ENCODE assay signal across 33 mouse cellular contexts in genomic region chr8:30251797-30252196, GRCm38 (mm10).
"Had no signal": no experiment of that assay in that cellular context is flagged by ENCODE, and none has a peak within 500 bp of the region (broad histone marks: within the 10 kb centered on the region; RNA-seq: fewer than 3 reads in every experiment).

No protein-coding gene starts in this region.

- DNase-seq: heart, postnatal 10 days; heart, postnatal 14 days; heart, postnatal 36 days; heart, postnatal 4 days; kidney, adult 11 months; kidney, adult 18-20 months; kidney, adult 2 months; kidney, adult 8-10 months; kidney, adult 9 months; kidney, postnatal 10 days; kidney, postnatal 14 days; kidney, postnatal 25 days; kidney, postnatal 36 days; kidney, postnatal 4 days; layer of hippocampus, adult 9-11 months; layer of hippocampus, postnatal 36 days had no signal

- H3K27me3 ChIP-seq: heart, embryonic 12.5 days; heart, embryonic 13.5 days; heart, embryonic 15.5 days; hindbrain, embryonic 12.5 days; hindbrain, embryonic 13.5 days; hindbrain, embryonic 15.5 days; kidney, embryonic 15.5 days had no signal

- H3K36me3 ChIP-seq: heart, embryonic 10.5 days; heart, embryonic 12.5 days; heart, embryonic 13.5 days; heart, embryonic 15.5 days; hindbrain, embryonic 10.5 days; hindbrain, embryonic 12.5 days; hindbrain, embryonic 13.5 days; hindbrain, embryonic 15.5 days; kidney, embryonic 15.5 days had no signal

- H3K27ac ChIP-seq: heart, embryonic 10.5 days; heart, embryonic 13.5 days; heart, embryonic 15.5 days; hindbrain, embryonic 10.5 days; hindbrain, embryonic 12.5 days; hindbrain, embryonic 13.5 days; hindbrain, embryonic 14.5 days; hindbrain, embryonic 15.5 days; hindbrain, postnatal 0 days; kidney, embryonic 15.5 days; kidney, postnatal 0 days; layer of hippocampus, adult 2 months; left cerebral cortex, adult 2 months had no signal

- H3K9me3 ChIP-seq: heart, embryonic 10.5 days; heart, embryonic 12.5 days; heart, embryonic 13.5 days; heart, embryonic 15.5 days; hindbrain, embryonic 10.5 days; hindbrain, embryonic 12.5 days; hindbrain, embryonic 13.5 days; hindbrain, embryonic 15.5 days; kidney, embryonic 15.5 days had no signal

- H3K4me3 ChIP-seq: heart, embryonic 10.5 days; heart, embryonic 12.5 days; heart, embryonic 13.5 days; heart, embryonic 15.5 days; hindbrain, embryonic 10.5 days; hindbrain, embryonic 12.5 days; hindbrain, embryonic 13.5 days; hindbrain, embryonic 15.5 days; kidney, embryonic 15.5 days; layer of hippocampus, adult 2 months; left cerebral cortex, adult 2 months had no signal

- H3K9ac ChIP-seq: heart, embryonic 12.5 days; heart, embryonic 13.5 days; heart, embryonic 15.5 days; hindbrain, embryonic 12.5 days; hindbrain, embryonic 13.5 days; hindbrain, embryonic 14.5 days; hindbrain, embryonic 15.5 days; kidney, embryonic 15.5 days had no signal

- ATAC-seq: hindbrain, embryonic 16.5 days; hindbrain, postnatal 0 days; inflammation-experienced regulatory T-cells, adult 6 months had no signal

- H3K4me1 ChIP-seq: heart, embryonic 10.5 days; heart, embryonic 12.5 days; heart, embryonic 13.5 days; heart, embryonic 15.5 days; hindbrain, embryonic 10.5 days; hindbrain, embryonic 12.5 days; hindbrain, embryonic 13.5 days; hindbrain, embryonic 15.5 days; kidney, embryonic 15.5 days had no signal

- H3K4me2 ChIP-seq: heart, embryonic 11.5 days; heart, embryonic 12.5 days; heart, embryonic 13.5 days; heart, embryonic 15.5 days; hindbrain, embryonic 12.5 days; hindbrain, embryonic 13.5 days; hindbrain, embryonic 14.5 days; hindbrain, embryonic 15.5 days; kidney, embryonic 15.5 days had no signal
